Mouse (Mus musculus) natural killer cell, adult 2 months (primary cell): Measurements from ENCODE around the gene Tbck.

Experiments used
- DNase-seq, 2 experiments: peaks; one replicate each; pipeline ENCODE4 v3.0.0; 2022; ENCODE audit warnings: low spot score in 2 of 2

Gene Tbck

GRCm38 (mm10) chr3:132835118-132835794, 151.3 kb downstream of the Tbck start:
- no peak for DNase-seq

GRCm38 (mm10) chr3:132837134-132837533, 153.2 kb downstream of the Tbck start:
- DNase-seq: no peak

GRCm38 (mm10) chr3:132838656-132839417, 154.9 kb downstream of the Tbck start:
- no peak for DNase-seq

- no peak for DNase-seq
Observed at GRCm38 (mm10) chr3:132839516-132839915, 155.6 kb downstream of the Tbck start.

GRCm38 (mm10) chr3:132842676-132843075, 158.7 kb downstream of the Tbck start:
- no peak for DNase-seq

- no peak for DNase-seq
Observed at GRCm38 (mm10) chr3:132849669-132850068, 165.7 kb downstream of the Tbck start.

- no peak for DNase-seq
Observed at GRCm38 (mm10) chr3:132850431-132850830, 166.5 kb downstream of the Tbck start.

- no peak for DNase-seq
Observed at GRCm38 (mm10) chr3:132851417-132851816, 167.5 kb downstream of the Tbck start.

GRCm38 (mm10) chr3:132851841-132852728, 168.1 kb downstream of the Tbck start:
- no peak for DNase-seq

GRCm38 (mm10) chr3:132854271-132854670, 170.3 kb downstream of the Tbck start:
- DNase-seq: no peak

- DNase-seq: no peak
Observed at GRCm38 (mm10) chr3:132855458-132856212, 171.7 kb downstream of the Tbck start.

GRCm38 (mm10) chr3:132856651-132857050, 172.7 kb downstream of the Tbck start:
- no peak for DNase-seq

- peak; percentile 2 to 23 for DNase-seq
Observed at GRCm38 (mm10) chr3:132858849-132859248, 174.9 kb downstream of the Tbck start.

GRCm38 (mm10) chr3:132859573-132859972, 175.6 kb downstream of the Tbck start:
- DNase-seq: no peak

GRCm38 (mm10) chr3:132860796-132861195, 176.9 kb downstream of the Tbck start:
- no peak for DNase-seq

- DNase-seq: no peak
Observed at GRCm38 (mm10) chr3:132863843-132864242, 179.9 kb downstream of the Tbck start.

- DNase-seq: no peak
Observed at GRCm38 (mm10) chr3:132864329-132864919, 180.5 kb downstream of the Tbck start.

- DNase-seq: no peak
Observed at GRCm38 (mm10) chr3:132864986-132865385, 181.0 kb downstream of the Tbck start.

- DNase-seq: no peak
Observed at GRCm38 (mm10) chr3:132865596-132865995, 181.7 kb downstream of the Tbck start.

- DNase-seq: no peak
Observed at GRCm38 (mm10) chr3:132866984-132867383, 183.0 kb downstream of the Tbck start.

- no peak for DNase-seq
Observed at GRCm38 (mm10) chr3:132868838-132869237, 184.9 kb downstream of the Tbck start.
